Mouse (Mus musculus) brain, embryonic 14.5 days (tissue): ENCODE measurements around the gene Esrp2.

Experiments used
- CTCF ChIP-seq: fragments of 200-500 bp; IDR thresholded peaks from 2 replicates; pipeline ENCODE4 v1.5.1; 2012; ENCODE audit warnings: inconsistent platforms, mild to moderate bottlenecking, moderate library complexity, borderline replicate concordance; ENCODE audit not compliant: insufficient read depth, insufficient read length; ENCODE audit errors: extremely low read depth
- POLR2A ChIP-seq: fragments of 200-500 bp; IDR thresholded peaks from 2 replicates; pipeline ENCODE4 v1.6.1; 2012; ENCODE audit warnings: mild to moderate bottlenecking, inconsistent platforms, borderline replicate concordance; ENCODE audit not compliant: poor library complexity, insufficient read depth, insufficient read length, severe bottlenecking; ENCODE audit errors: extremely low read depth

GRCm38 (mm10) chr8:106135672-106136071, 1.1 kb downstream of the Esrp2 start:
- no peak for TF ChIP-seq CTCF
- TF ChIP-seq POLR2A: no peak
